Mouse (Mus musculus) ES-CJ7 (cell line): ENCODE data around the gene Hsf4.

Source experiments
- DNase-seq: peaks from one replicate; pipeline ENCODE4 v3.0.0; 2011; ENCODE audit warnings: low read depth, low spot score

Gene Hsf4

GRCm38 (mm10) chr8:105259721-105260320, 9.8 kb upstream of the Hsf4 start:
- DNase-seq, result peak; percentile 81

GRCm38 (mm10) chr8:105260371-105261099, 9.1 kb upstream of the Hsf4 start:
- no peak for DNase-seq

DNA sequence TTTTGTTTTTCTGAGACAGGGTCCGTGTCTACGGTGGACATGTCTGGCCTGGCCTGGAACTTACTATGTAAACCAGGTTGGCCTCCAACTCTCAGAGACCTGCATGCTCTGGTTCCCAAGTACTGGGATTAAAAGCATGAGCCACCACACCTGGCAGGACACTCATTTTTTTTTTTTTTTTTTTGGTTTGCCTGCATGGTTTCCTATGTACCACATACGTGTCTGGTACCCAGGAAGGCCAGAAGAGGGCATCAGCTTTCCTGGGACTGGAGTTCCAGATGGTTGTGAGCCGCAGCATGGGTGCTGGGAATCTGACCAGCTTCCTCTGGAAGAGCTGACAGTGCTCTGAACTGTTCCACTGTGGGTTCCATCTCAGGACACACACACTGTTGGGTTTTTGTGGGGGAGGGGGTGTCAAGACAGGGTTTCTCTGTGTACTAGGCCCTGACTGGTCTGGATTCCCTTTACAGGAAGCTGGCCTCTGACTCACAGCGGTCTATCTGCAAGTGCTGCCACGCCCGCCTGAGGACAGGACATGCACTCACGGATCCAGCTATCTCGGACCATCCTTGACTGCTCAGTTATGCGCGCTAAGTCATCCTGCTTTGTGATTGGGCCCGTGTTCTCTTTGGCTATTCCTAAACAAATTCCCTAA, 8.1 kb upstream of the Hsf4 start:
- peak; percentile 71 for DNase-seq

- no peak for DNase-seq
Measured at GRCm38 (mm10) chr8:105263244-105263912, 6.2 kb upstream of the Hsf4 start.

DNA sequence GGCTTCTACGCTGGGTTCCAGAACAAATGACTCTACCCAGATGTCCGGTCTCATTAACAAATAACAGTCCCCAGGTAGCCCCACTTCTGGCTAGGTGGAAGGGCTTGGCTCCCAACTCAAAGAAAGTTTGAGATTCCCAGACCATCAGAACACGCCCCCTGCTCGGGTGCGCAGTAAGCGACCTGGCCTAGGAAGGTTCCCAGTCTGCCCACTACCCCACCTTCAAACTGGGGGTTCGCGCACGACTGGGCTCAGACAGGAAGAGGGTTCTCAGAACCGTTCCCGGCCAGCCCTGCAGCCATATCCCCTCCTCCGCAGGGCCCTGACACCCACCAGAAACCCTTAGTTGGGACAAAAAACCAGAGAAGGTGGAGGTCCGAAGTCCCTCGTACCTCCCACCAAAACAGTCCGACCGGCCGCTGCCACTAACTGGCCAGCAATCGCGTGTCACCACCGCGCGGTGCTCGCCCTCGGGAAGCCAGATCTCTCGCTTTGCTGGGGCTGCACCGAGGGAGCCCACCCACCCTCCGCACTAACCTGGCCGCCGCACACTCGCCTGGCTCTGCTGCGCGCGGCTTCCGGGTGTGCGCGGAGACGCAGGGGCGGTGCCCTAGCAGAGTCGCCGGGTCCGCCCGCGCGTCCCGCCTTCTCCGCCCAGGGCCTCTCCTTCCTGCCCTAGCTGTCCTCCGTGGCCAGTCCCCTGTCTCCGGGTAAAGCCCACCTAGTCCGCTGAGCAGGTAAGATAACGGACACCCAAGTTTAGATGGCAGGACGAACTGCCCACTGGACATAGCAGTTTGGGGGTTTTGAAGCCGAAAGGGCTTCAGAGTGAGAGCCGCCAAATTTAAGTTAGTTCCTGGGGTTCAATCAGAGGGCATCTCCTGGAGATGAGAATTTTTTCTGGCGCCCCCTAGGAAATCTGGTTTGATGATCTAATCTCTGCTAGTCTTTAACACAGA, 5.3 kb upstream of the Hsf4 start, which contains the start of the genes Tradd and Fbxl8:
Gene Tradd (minus strand): TSS at position 586 of the 959 bp plus-strand sequence.
Gene Fbxl8 (plus strand): TSS at position 625 of the 959 bp plus-strand sequence.
- no peak for DNase-seq

DNA sequence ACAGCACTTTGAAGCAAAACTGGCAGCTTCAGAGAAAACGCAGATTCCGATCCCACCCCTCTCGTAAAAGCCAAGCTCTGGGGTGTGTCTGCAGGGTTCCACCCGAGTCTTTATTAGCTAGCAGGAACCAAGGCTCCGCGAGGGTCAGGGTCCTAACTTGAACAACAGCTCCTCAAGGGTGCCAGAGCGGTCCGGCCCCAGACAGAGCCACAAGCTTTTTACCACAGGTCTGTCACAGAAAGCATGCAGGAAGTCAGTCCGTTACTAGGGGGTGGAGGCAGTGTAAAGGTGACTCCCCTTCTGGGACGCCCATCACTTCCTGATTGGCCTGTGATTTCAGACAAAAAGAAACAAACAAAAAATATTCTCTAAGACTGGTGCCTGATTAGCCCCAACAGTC, 4.5 kb upstream of the Hsf4 start:
- no peak for DNase-seq

DNA sequence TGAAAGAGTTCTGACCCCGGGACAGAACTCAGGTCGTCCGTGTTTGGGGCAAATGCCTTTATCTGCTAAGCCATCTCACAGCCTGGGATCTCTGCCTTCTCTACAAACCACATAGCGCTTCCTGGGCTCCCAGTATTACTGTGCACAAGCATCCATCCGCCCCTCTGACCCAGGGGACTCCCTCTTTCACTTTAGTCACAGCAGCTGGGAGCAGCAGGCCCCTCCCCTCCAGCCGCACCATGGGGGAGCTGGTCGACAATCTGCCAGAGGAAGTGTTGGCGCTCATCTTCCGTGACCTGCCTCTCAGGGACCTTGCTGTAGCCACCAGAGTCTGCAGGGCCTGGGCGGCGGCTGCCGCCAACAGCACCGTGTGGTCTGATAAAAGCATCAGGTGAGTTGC, 2.8 kb upstream of the Hsf4 start:
- DNase-seq, result peak; percentile 60

- DNase-seq, result peak; percentile 94
Measured at GRCm38 (mm10) chr8:105268342-105269074, 1.1 kb upstream of the Hsf4 start.

DNA sequence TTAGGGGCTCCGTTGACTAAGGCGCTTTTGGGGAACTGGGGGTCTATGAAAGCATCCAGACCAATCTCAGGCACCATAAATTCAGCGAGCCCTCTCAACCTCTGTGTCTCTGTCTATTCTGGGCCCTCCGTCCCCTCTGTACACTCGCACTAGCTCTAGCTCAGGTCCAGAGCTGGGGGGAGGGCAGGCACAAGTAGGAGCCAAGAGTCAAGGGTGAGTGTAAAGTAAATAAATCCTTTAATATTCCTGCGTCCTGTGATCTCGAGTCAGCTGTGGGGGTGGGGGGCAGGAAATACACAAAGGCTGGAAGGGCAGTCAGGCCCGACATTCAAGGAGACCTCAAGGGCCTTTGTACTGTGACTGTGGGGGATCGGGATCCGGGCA, 534 bp upstream of the Hsf4 start:
- no peak for DNase-seq

- DNase-seq, result no peak
Measured at GRCm38 (mm10) chr8:105270101-105270915, 707 bp downstream of the Hsf4 start.

DNA sequence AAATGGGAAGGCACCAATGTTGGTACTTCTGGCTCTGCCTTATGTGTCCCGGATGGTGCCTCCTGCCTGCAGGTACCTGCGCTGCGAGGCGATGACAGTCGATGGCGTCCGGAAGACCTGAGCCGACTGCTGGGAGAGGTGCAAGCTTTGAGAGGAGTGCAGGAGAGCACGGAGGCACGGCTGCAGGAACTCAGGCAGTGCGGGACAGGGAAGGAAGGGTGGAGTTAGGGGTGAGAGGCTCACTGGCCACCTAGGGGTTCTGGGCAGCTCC, 1.2 kb downstream of the Hsf4 start:
- no peak for DNase-seq

DNA sequence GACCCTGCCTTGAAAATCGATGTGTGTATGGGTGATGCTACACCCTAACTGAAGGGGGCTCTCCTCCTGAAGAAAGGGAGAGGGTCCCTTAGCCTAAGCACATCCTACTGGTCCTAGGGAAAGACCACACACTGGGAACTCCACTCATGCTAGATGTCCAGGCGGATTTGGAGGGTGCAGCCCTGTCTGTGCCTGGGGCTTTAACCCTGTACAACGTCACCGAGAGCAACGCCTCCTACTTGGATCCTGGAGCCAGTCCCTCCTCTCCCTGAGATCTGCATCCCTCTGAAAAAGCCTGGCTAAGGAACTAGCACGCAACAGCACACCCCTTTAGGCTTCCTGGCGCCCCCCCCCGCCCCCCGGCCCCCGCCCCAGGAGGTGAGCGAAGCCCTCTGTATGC, 5.8 kb downstream of the Hsf4 start:
- no peak for DNase-seq

GRCm38 (mm10) chr8:105275840-105276239, 6.2 kb downstream of the Hsf4 start, which contains the start of gene Nol3:
TSS of gene Nol3 (plus strand) at chr8:105276140.
- DNase-seq, result no peak

DNA sequence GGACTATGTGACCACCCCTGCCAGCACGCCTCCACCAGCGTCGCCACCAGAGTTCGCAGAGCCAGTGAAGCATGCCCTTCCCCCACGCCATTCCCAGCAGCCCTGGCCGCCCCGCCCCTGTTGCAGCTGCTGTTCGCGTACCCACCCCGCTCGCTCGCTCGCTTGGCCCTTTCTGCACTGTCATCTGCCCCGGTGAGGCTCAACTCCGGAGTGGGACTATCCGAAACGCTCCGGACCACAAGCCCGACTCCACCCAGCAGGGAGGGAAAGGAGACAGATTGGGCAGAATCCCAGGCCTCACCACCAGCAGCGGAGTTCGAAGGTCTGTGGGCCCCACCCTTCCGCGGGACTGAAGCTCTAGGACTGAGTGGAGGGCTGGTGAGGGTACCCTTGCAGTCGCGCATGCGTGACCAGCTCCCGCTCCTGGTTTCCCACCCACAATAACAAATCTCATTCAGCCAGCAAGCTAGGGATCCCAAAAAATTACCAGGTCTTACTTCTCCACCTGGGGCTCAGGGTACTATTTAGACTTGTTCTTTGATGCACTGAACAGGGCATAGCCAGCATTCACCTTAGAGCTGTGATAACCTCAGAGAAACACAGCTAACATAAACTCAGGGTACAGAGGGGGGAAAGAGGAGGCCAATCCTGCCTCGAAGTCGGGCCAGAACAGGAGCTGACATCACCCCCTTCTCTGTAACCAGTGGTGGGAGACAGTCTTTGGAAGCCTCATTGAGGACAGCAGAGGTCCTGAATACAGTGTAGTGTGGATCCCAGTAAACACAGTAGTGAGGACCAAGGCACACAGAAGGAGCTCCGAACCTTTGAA, 6.9 kb downstream of the Hsf4 start:
- peak; percentile 88 for DNase-seq

- DNase-seq, result no peak
Measured at GRCm38 (mm10) chr8:105278911-105279334, 9.3 kb downstream of the Hsf4 start.

DNA sequence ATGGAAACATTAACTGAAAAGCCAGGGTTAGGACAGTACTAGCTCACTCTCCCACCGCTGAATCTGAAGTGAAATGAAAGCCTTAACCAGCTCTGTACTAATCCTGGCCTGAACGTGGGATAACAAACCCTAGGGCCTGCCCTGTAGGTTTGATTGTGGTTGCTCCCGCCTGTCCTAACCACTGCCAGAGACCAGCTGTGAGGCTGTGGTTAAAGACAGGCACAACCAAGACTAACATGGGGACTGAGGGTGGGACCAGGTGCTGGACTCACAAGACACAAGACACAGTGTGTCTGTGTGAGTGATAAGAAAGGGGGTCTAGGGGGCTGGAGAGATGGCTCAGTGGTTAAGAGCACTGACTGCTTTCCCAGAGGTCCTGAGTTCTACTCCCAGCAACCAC, 11.0 kb downstream of the Hsf4 start:
- no peak for DNase-seq

- DNase-seq, result no peak
Measured at GRCm38 (mm10) chr8:105281821-105282220, 12.2 kb downstream of the Hsf4 start.

- no peak for DNase-seq
Measured at GRCm38 (mm10) chr8:105282239-105282638, 12.6 kb downstream of the Hsf4 start.

DNA sequence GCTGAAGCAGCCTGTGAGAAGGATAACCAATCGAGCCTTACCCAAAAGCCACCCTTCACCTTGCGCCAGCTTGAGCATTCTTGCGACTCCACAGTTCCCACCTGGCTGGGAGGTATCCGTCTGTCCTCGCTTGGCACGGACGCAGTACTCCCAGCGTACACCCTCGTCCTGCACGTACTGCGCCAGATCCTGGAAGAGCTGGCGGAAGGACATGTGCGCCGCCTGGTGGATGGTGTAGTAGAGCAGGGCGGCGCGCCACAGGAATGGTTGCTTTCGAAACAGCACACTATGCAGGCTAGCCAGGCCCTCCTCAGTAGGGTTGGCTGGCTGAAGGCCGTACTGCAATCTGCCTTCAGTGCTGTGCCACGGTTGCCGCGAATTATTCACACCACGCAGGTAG, 13.5 kb downstream of the Hsf4 start:
- DNase-seq, result peak; percentile 91
